23 mouse cellular contexts compared by ENCODE assay signal in genomic region chr6:116419699-116420098, GRCm38 (mm10). TPM values are rescaled to one million over a fixed set of nuclear protein-coding genes. Genes with fewer than 3 reads are reported as not detected.
"Had no signal": no experiment of that assay in that cellular context is flagged by ENCODE, and none has a peak within 500 bp of the region (broad histone marks: within the 10 kb centered on the region; RNA-seq: fewer than 3 reads in every experiment).

No protein-coding gene starts in this region.

- H3K4me3 ChIP-seq: heart, embryonic 10.5 days; heart, embryonic 12.5 days; hindbrain, embryonic 10.5 days; hindbrain, embryonic 12.5 days; intestine, embryonic 15.5 days; layer of hippocampus, adult 2 months; left cerebral cortex, adult 2 months; limb, embryonic 13.5 days; limb, embryonic 15.5 days; liver, embryonic 12.5 days had no signal

- H3K9ac ChIP-seq: heart, embryonic 12.5 days; hindbrain, embryonic 12.5 days; hindbrain, embryonic 14.5 days; intestine, embryonic 15.5 days; limb, embryonic 13.5 days; limb, embryonic 15.5 days; liver, embryonic 12.5 days had no signal

- H3K36me3 ChIP-seq: heart, embryonic 10.5 days; heart, embryonic 12.5 days; hindbrain, embryonic 10.5 days; hindbrain, embryonic 12.5 days; intestine, embryonic 15.5 days; limb, embryonic 13.5 days; limb, embryonic 15.5 days; liver, embryonic 12.5 days had no signal

- ATAC-seq: hindbrain, embryonic 16.5 days; inflammation-experienced regulatory T-cells, adult 6 months; intestine, embryonic 15.5 days; intestine, postnatal 0 days; liver, embryonic 12.5 days had no signal

- DNase-seq: gastrocnemius, postnatal 14 days; gastrocnemius, postnatal 36 days; heart, postnatal 10 days; heart, postnatal 4 days; kidney, adult 18-20 months; kidney, adult 8-10 months; kidney, postnatal 10 days; kidney, postnatal 25 days; kidney, postnatal 4 days had no signal

- H3K27ac ChIP-seq: heart, embryonic 10.5 days; hindbrain, embryonic 10.5 days; hindbrain, embryonic 12.5 days; hindbrain, embryonic 14.5 days; intestine, embryonic 15.5 days; layer of hippocampus, adult 2 months; left cerebral cortex, adult 2 months; limb, embryonic 13.5 days; limb, embryonic 15.5 days; liver, embryonic 12.5 days had no signal

- H3K4me2 ChIP-seq: heart, embryonic 12.5 days; hindbrain, embryonic 12.5 days; hindbrain, embryonic 14.5 days; intestine, embryonic 15.5 days; limb, embryonic 13.5 days; limb, embryonic 15.5 days; liver, embryonic 12.5 days had no signal

- H3K4me1 ChIP-seq: intestine, embryonic 15.5 days; limb, embryonic 13.5 days; limb, embryonic 15.5 days had no signal

- H3K9me3 ChIP-seq: heart, embryonic 10.5 days; heart, embryonic 12.5 days; hindbrain, embryonic 10.5 days; hindbrain, embryonic 12.5 days; intestine, embryonic 15.5 days; limb, embryonic 13.5 days; limb, embryonic 15.5 days; liver, embryonic 12.5 days had no signal

- H3K27me3 ChIP-seq: heart, embryonic 12.5 days; hindbrain, embryonic 12.5 days; intestine, embryonic 15.5 days; limb, embryonic 13.5 days; limb, embryonic 15.5 days; liver, embryonic 12.5 days had no signal

RNA-seq across cellular contexts. Expression of gene Alox5, which starts 41.3 kb away (rescaled TPM):
- polyA plus RNA-seq: inflammation-experienced regulatory T-cells, adult 6 months had no signal
